8 mouse cellular contexts compared by ENCODE assay signal in the genomic region with DNA sequence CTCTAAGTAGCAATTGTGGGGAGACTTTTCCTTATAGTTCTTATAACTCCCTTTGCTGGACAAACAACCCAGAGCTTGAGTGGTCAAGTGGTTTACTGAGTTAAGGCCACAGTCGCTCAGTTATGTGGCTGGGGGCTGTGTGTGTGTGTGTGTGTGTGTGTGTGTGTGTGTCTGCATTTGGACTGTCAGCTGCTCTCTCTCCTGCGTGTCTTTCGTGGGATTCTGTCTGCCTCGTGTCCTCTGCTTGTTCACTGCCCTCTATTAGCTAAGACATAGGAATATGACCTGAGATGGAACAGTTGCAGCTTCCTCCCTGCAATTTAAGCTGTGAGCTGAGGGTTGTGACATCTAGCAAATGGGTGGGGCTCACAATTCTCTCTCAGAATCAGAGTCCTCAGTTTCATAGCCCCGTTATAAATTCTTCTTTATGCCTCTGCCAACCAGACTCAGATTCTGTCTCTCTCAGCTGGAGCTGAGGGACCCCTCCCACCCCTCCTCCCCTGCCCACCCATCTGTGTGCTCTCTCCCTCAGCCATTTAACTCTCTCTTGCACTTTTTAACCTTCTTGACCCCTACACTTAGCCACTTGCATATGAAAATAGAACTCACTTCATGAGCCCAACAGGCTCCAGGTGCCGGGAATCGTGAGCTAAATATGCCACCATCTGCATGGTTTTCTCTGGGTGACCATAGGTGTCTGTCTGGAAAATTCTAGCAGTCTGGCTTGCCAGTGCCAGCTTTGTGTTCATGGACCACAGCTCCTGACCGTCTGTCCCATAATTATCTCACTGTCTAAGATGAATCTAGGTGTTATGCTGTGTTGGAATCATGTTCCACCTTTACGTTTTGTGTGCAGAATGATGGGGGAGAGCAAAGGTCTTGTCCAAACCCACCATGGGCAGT.
A peak's percentile ranks its signal among the peaks of the same experiment; 100 is the strongest.
DNase-seq lines count a peak whose midpoint lies in the region; ATAC-seq and TF ChIP-seq lines count a peak whose summit lies in the region.
"Had no signal": no experiment of that assay in that cellular context is flagged by ENCODE, and none has a peak within 500 bp of the region (broad histone marks: within the 10 kb centered on the region; RNA-seq: fewer than 3 reads in every experiment).

No protein-coding gene starts in this region.

- 0 out of 2 replicates have a peak overlapping the region, but pooled peaks have one; percentile 14 for H3K27ac ChIP-seq in kidney, embryonic 14.5 days (ENCODE audit: low read depth, low read length)
- peak overlapping the region; percentile 54; the same call in 1 of the 2 replicates for H3K27ac ChIP-seq in hindbrain, postnatal 0 days

- no peak overlapping the region for H3K4me2 ChIP-seq in kidney, embryonic 14.5 days (replicated peaks; ENCODE audit: low read depth, low read length)
- no peak overlapping the region for H3K4me2 ChIP-seq in hindbrain, postnatal 0 days (ENCODE audit: low read depth, low read length)

- H3K9me3 ChIP-seq in kidney, embryonic 14.5 days (ENCODE audit: control insufficient read depth, low read length), result no peaks in the 10 kb centered on the region
- no peaks in the 10 kb centered on the region for H3K9me3 ChIP-seq in hindbrain, postnatal 0 days (ENCODE audit: low read length)

- 40% methylated on average over 9 of the region's 9 CpGs for whole genome bisulfite sequencing in kidney, embryonic 14.5 days
- 38% methylated on average over 9 of the region's 9 CpGs for WGBS in hindbrain, postnatal 0 days

- peak; percentile 14; the same call in 1 of the 2 replicates for ATAC-seq in kidney, embryonic 14.5 days (ENCODE audit: low FRiP score, low TSS enrichment)
- no peak for ATAC-seq in hindbrain, postnatal 0 days

- H3K4me3 ChIP-seq in kidney, embryonic 14.5 days (ENCODE audit: low read length), result no peak overlapping the region
- H3K4me3 ChIP-seq in hindbrain, postnatal 0 days (ENCODE audit: low read length), result no peak overlapping the region

- H3K36me3 ChIP-seq in kidney, embryonic 14.5 days (ENCODE audit: control insufficient read depth, insufficient read depth, low read length), result no peaks in the 10 kb centered on the region
- H3K36me3 ChIP-seq in hindbrain, postnatal 0 days (ENCODE audit: insufficient read depth, low read length), result no peaks in the 10 kb centered on the region

- H3K9ac ChIP-seq in kidney, embryonic 14.5 days (ENCODE audit: low read depth, low read length), result no peak overlapping the region
- no peak overlapping the region for H3K9ac ChIP-seq in hindbrain, postnatal 0 days (replicated peaks; ENCODE audit: low read length)

- no peak for DNase-seq in kidney, postnatal 14 days
- peak; percentile 1 for DNase-seq in 416B (ENCODE audit: low read depth)
- DNase-seq in cerebellum, adult 11 months, result peak; percentile 55
- peak; percentile 35 for DNase-seq in hindbrain, postnatal 0 days (ENCODE audit: low spot score)
- no peak for DNase-seq in spleen, postnatal 10 days (ENCODE audit: low spot score in 2 of 2)
- DNase-seq in left cerebral cortex, postnatal 14 days (ENCODE audit: low spot score in 2 of 2), result no peak
- DNase-seq: right cerebral cortex, postnatal 4 days had no signal

- no peak for TF ChIP-seq CTCF in hindbrain, postnatal 0 days (IDR thresholded peaks at IDR 0.05; ENCODE audit: low read depth)

- H3K4me1 ChIP-seq in kidney, embryonic 14.5 days (ENCODE audit: control insufficient read depth, insufficient read depth, low read length), result peaks cover 21% of the 10 kb centered on the region
- peaks cover 18% of the 10 kb centered on the region; the same call in 1 of the 2 replicates for H3K4me1 ChIP-seq in hindbrain, postnatal 0 days (ENCODE audit: insufficient read depth, low read length)

- no peaks in the 10 kb centered on the region for H3K27me3 ChIP-seq in kidney, embryonic 14.5 days (ENCODE audit: control insufficient read depth, insufficient read depth, low read length)
- H3K27me3 ChIP-seq in hindbrain, postnatal 0 days (ENCODE audit: insufficient read depth, low read length), result no peaks in the 10 kb centered on the region

- intact Hi-C loops in left cerebral cortex, postnatal 14 days (cut with DNase I), result no loop called here

Comparison
In these comparisons a context has a peak if more than half of its experiments do, and no peak if none do; other contexts are left out.
1. DNase-seq: peak in 416B (single experiment), cerebellum, adult 11 months (single experiment) and hindbrain, postnatal 0 days (single experiment); none in kidney, postnatal 14 days (single experiment), spleen, postnatal 10 days (0 of 2) and left cerebral cortex, postnatal 14 days (0 of 2).